Mouse (Mus musculus): ENCODE measurements at regions not wholly inside any gene's neighbourhood (a gene's known extent, or its start where the extent isn't known, plus 50 kb on each side); places are given as distances from the start of the nearest gene placed in this dataset.

GRCm38 (mm10) chr4:106043661-106044060 is 254.0 kb downstream of the Gm12728 start:
- DNase-seq (ENCODE audit: low spot score in 2 of 2): no peak

GRCm38 (mm10) chr4:106048053-106048452 is 258.4 kb downstream of the Gm12728 start:
- DNase-seq (ENCODE audit: low spot score in 2 of 2): no peak

- DNase-seq (ENCODE audit: low spot score in 2 of 2): no peak
These were observed 259.1 kb downstream of the Gm12728 start for GRCm38 (mm10) chr4:106048797-106049196.

- no peak for DNase-seq (ENCODE audit: low spot score in 2 of 2)
These were observed 260.2 kb downstream of the Gm12728 start for GRCm38 (mm10) chr4:106049880-106050279.

- no peak for DNase-seq (ENCODE audit: low spot score in 2 of 2)
These were observed 260.6 kb downstream of the Gm12728 start for GRCm38 (mm10) chr4:106050297-106050696.

GRCm38 (mm10) chr4:106053496-106053895 is 262.5 kb upstream of the Usp24 start:
- DNase-seq (ENCODE audit: low spot score in 2 of 2): no peak

- DNase-seq (ENCODE audit: low spot score in 2 of 2): no peak
These were observed 261.7 kb upstream of the Usp24 start for GRCm38 (mm10) chr4:106054324-106054723.

- no peak for DNase-seq (ENCODE audit: low spot score in 2 of 2)
These were observed 253.4 kb upstream of the Usp24 start for GRCm38 (mm10) chr4:106062651-106063050.

- DNase-seq (ENCODE audit: low spot score in 2 of 2): no peak
These were observed 252.1 kb upstream of the Usp24 start for GRCm38 (mm10) chr4:106063851-106064382.

- no peak for DNase-seq (ENCODE audit: low spot score in 2 of 2)
These were observed 249.0 kb upstream of the Usp24 start for GRCm38 (mm10) chr4:106067023-106067422.

- DNase-seq (ENCODE audit: low spot score in 2 of 2): no peak
These were observed 232.5 kb upstream of the Usp24 start for GRCm38 (mm10) chr4:106083546-106083945.

- DNase-seq (ENCODE audit: low spot score in 2 of 2): no peak
These were observed 223.9 kb upstream of the Usp24 start for GRCm38 (mm10) chr4:106091927-106092675.

- no peak for DNase-seq (ENCODE audit: low spot score in 2 of 2)
These were observed 223.3 kb upstream of the Usp24 start for GRCm38 (mm10) chr4:106092676-106093070.

GRCm38 (mm10) chr4:106093252-106093651 is 222.8 kb upstream of the Usp24 start:
- no peak for DNase-seq (ENCODE audit: low spot score in 2 of 2)

GRCm38 (mm10) chr4:106094882-106095556 is 221.0 kb upstream of the Usp24 start:
- DNase-seq (ENCODE audit: low spot score in 2 of 2): no peak

GRCm38 (mm10) chr4:106096130-106096529 is 219.9 kb upstream of the Usp24 start:
- DNase-seq (ENCODE audit: low spot score in 2 of 2): no peak

- no peak for DNase-seq (ENCODE audit: low spot score in 2 of 2)
These were observed 218.2 kb upstream of the Usp24 start for GRCm38 (mm10) chr4:106097846-106098245.

- DNase-seq (ENCODE audit: low spot score in 2 of 2): no peak
These were observed 215.6 kb upstream of the Usp24 start for GRCm38 (mm10) chr4:106100211-106101025.

- no peak for DNase-seq (ENCODE audit: low spot score in 2 of 2)
These were observed 214.1 kb upstream of the Usp24 start for GRCm38 (mm10) chr4:106101904-106102303.

GRCm38 (mm10) chr4:106102451-106102977 is 213.5 kb upstream of the Usp24 start:
- no peak for DNase-seq (ENCODE audit: low spot score in 2 of 2)

- no peak for DNase-seq (ENCODE audit: low spot score in 2 of 2)
These were observed 212.0 kb upstream of the Usp24 start for GRCm38 (mm10) chr4:106103750-106104635.

Data from frontal cortex, postnatal 25 days (tissue).